Mouse (Mus musculus) limb, embryonic 12.5 days (tissue): ENCODE measurements around the gene Dido1. TPM values are rescaled to one million over a fixed set of nuclear protein-coding genes. Genes with fewer than 3 reads are reported as not detected.

Source experiments
- ATAC-seq: fragments of 200-750 bp; cut with Nextera tagmentation; 2 replicates; pipeline ENCODE4 v1.8.0; 2017; ENCODE audit warnings: low read depth, moderate TSS enrichment; ENCODE audit not compliant: insufficient number of reproducible peaks, insufficient read depth, low FRiP score, low TSS enrichment
- H3K27ac ChIP-seq: fragments of 300-500 bp; sonication (generic); 2 replicates; pipeline ENCODE4 v1.5.1; 2016; ENCODE audit warnings: mild to moderate bottlenecking, moderate library complexity
- H3K27me3 ChIP-seq: fragments of 300-500 bp; sonication (generic); 2 replicates; pipeline ENCODE4 v1.6.1; 2016; ENCODE audit warnings: mild to moderate bottlenecking, moderate library complexity
- H3K36me3 ChIP-seq: fragments of 300-500 bp; sonication (generic); 2 replicates; pipeline ENCODE4 v1.6.1; 2016; ENCODE audit warnings: mild to moderate bottlenecking, moderate library complexity
- H3K4me1 ChIP-seq: fragments of 300-500 bp; sonication (generic); replicated peaks from 2 replicates; pipeline ENCODE4 v1.6.1; 2016
- H3K4me2 ChIP-seq: fragments of 300-500 bp; sonication (generic); 2 replicates; pipeline ENCODE4 v1.6.1; 2016; ENCODE audit warnings: mild to moderate bottlenecking, moderate library complexity
- H3K4me3 ChIP-seq: fragments of 300-500 bp; sonication (generic); replicated peaks from 2 replicates; pipeline ENCODE4 v1.5.1; 2016; ENCODE audit warnings: mild to moderate bottlenecking
- H3K9ac ChIP-seq: fragments of 300-500 bp; sonication (generic); replicated peaks from 2 replicates; pipeline ENCODE4 v1.6.1; 2016; ENCODE audit warnings: mild to moderate bottlenecking, moderate library complexity
- H3K9me3 ChIP-seq: fragments of 300-500 bp; sonication (generic); 2 replicates; pipeline ENCODE4 v1.6.1; 2016; ENCODE audit warnings: mild to moderate bottlenecking, moderate library complexity
- WGBS: fragments of 180-500 bp; shearing (Covaris S2); methylation state at CpG from one replicate; pipeline ENCODE4 v1.1.7; 2016; 5-methylcytosine and 5-hydroxymethylcytosine counted together
- polyA plus RNA-seq: library from polyadenylated mRNA; unstranded; fragments of >200 nt; fragmentation: Nextera tagmentation; extraction: Ambion mirVana; gene quantifications from 2 replicates; pipeline ENCODE4 v1.2.1, GENCODE M21; 2016

Gene Dido1
- polyA plus RNA-seq, 1 experiment from 2014 or later: 36.1 TPM

- Histone ChIP-seq H3K36me3 (no peaks in the 10 kb centered on the region), H3K4me2 (peak within 1 kb of the TSS; percentile 55), H3K4me3 (peak within 1 kb of the TSS; percentile 42), H3K27me3 (peaks cover 59% of the 10 kb centered on the region), H3K9ac (no peak within 1 kb of the TSS; the same call in 1 of the 2 replicates), H3K4me1 (no peaks in the 10 kb centered on the region), H3K9me3 (peaks cover 22% of the 10 kb centered on the region), H3K27ac (no peak within 1 kb of the TSS)
- WGBS: 3% methylated on average over 30 of the region's 56 CpGs
- no peak for ATAC-seq
Observed at GRCm38 (mm10) chr2:180642555-180643260, 67.1 kb downstream of the Dido1 start, which contains the start of gene Tcfl5. Gene Tcfl5, minus strand, starts transcription at chr2:180642708.

GRCm38 (mm10) chr2:180641576-180642554, 67.9 kb downstream of the Dido1 start:
- peaks cover 57% of the 10 kb centered on the region for H3K27me3 ChIP-seq

DNA sequence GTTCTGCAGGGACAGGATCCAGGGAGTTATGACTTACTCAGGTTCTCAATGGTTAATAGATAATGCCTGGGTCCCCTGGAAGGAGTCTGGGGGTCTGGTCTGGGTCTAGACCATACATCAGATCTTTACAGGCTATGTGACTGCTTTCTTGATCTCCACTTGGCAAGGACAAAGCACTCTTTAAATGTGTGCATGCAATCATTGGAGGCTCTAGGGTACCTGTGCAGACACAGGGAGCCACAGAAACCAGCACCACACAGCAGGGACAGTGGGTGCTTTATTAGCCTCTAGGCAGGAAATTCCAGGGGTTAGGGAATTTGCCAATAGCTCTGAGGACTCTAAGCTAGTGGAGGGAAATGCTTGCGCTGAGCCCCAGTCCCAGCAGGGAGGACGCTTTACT, 97.9 kb downstream of the Dido1 start:
- Histone ChIP-seq H3K4me3 (no peak overlapping the region), H3K9me3 (no peaks in the 10 kb centered on the region), H3K27ac (peak overlapping the region; percentile 84), H3K36me3 (peaks cover 44% of the 10 kb centered on the region), H3K4me2 (no peak overlapping the region), H3K27me3 (no peaks in the 10 kb centered on the region), H3K4me1 (peaks cover 13% of the 10 kb centered on the region; the same call in 1 of the 2 replicates), H3K9ac (no peak overlapping the region)
- ATAC-seq: no peak
- 72% methylated on average over 2 of the region's 2 CpGs for WGBS

More at GRCm38 (mm10) chr2:180641576-180642554, 67.9 kb downstream of the Dido1 start:
- peaks cover 22% of the 10 kb centered on the region for H3K9me3 ChIP-seq
- H3K4me2 ChIP-seq: peak overlapping the region; percentile 55
- ATAC-seq: no peak
- H3K4me3 ChIP-seq: peak overlapping the region; percentile 42
- no peak overlapping the region for H3K27ac ChIP-seq
- H3K4me1 ChIP-seq: no peaks in the 10 kb centered on the region
- WGBS: 3% methylated on average over 106 of the region's 112 CpGs
- H3K9ac ChIP-seq: no peak overlapping the region; the same call in 1 of the 2 replicates
- no peaks in the 10 kb centered on the region for H3K36me3 ChIP-seq

GRCm38 (mm10) chr2:180610283-180610682, 99.5 kb downstream of the Dido1 start:
- peaks cover 43% of the 10 kb centered on the region for H3K36me3 ChIP-seq
- H3K9me3 ChIP-seq: no peaks in the 10 kb centered on the region
- ATAC-seq: no peak
- peak overlapping the region; percentile 37 for H3K27ac ChIP-seq
- no peak overlapping the region for H3K9ac ChIP-seq
- WGBS: 76% methylated on average over 4 of the region's 4 CpGs
- H3K4me2 ChIP-seq: no peak overlapping the region
- peaks cover 17% of the 10 kb centered on the region for H3K4me1 ChIP-seq
- H3K4me3 ChIP-seq: no peak overlapping the region
- no peaks in the 10 kb centered on the region for H3K27me3 ChIP-seq

Other genes with a start within 250 kb of the Dido1 start
- gene Ntsr1, start 210.0 kb downstream of the Dido1 start, polyA plus RNA-seq: 0.08 TPM in 1 of 2 replicates, not detected in the other
- 39.8 and 44.3 TPM in 2 replicates for gene Mrgbp, start 128.7 kb downstream of the Dido1 start, polyA plus RNA-seq
- 93.0 and 96.7 TPM in 2 replicates for gene Ogfr, start 120.8 kb downstream of the Dido1 start, polyA plus RNA-seq
- 196 and 224 TPM in 2 replicates for gene Col9a3, start 112.2 kb downstream of the Dido1 start, polyA plus RNA-seq
- 0.30 and 0.47 TPM in 2 replicates for gene Tcfl5, start 67.3 kb downstream of the Dido1 start, polyA plus RNA-seq
- gene Gid8, start 118 bp upstream of the Dido1 start, polyA plus RNA-seq: 60.7 and 60.9 TPM in 2 replicates
- 0.45 and 0.52 TPM in 2 replicates for gene Slc17a9, start 15.3 kb upstream of the Dido1 start, polyA plus RNA-seq
- gene Bhlhe23, start 66.9 kb upstream of the Dido1 start, polyA plus RNA-seq: not detected in 2 replicates
- 77.1 and 78.5 TPM in 2 replicates for gene Ythdf1, start 210.9 kb upstream of the Dido1 start, polyA plus RNA-seq
- not detected in 2 replicates for gene Birc7, start 219.0 kb upstream of the Dido1 start, polyA plus RNA-seq
- 6.0 and 11.2 TPM in 2 replicates for gene Nkain4, start 244.7 kb upstream of the Dido1 start, polyA plus RNA-seq